Mouse (Mus musculus) heart, adult 2 months (tissue): ENCODE data around the gene Myt1l.

Experiments used
- CTCF ChIP-seq: fragments of 200-600 bp; IDR thresholded peaks from 2 replicates; pipeline ENCODE4 v1.8.1; 2022; ENCODE audit warnings: antibody characterized with exemption, mild to moderate bottlenecking, moderate library complexity
- EP300 ChIP-seq: fragments of 200-500 bp; IDR thresholded peaks from 2 replicates; pipeline ENCODE4 v1.6.1; 2011; ENCODE audit warnings: low read depth, low read length, control low read depth; ENCODE audit not compliant: insufficient read depth
- POLR2A ChIP-seq: fragments of 200-500 bp; IDR thresholded peaks from 2 replicates; pipeline ENCODE4 v1.6.1; 2011; ENCODE audit warnings: mild to moderate bottlenecking, low read depth, low read length, control low read depth; ENCODE audit not compliant: insufficient read depth

DNA sequence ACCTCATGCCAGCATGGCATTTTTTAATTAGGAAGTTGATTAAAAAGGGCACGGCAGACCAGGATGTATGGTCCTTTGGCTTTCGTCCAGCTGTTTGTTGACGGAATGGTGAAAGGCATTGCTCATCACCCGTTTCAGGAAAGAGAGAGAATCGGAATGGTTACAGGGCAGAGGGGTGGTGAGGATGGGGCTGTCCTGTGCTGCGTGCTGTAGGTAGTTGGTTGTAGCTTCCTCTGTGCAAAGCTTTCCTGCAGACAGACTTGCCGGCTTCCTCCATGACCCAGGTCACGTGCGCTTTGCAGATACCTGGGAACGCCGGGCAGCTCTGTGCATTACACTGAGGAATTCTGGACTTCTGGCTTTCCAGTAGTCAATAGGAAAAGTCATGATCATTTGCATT lies 10.3 kb downstream of the Myt1l start:
- TF ChIP-seq CTCF (no peak), POLR2A (no peak), EP300 (no peak)
